Comparison of ENCODE assay signal across 9 mouse cellular contexts in genomic region chr8:18345322-18345721, GRCm38 (mm10).
DNase-seq lines count a peak whose midpoint lies in the region; ATAC-seq and TF ChIP-seq lines count a peak whose summit lies in the region.
"Had no signal": no experiment of that assay in that cellular context is flagged by ENCODE, and none has a peak within 500 bp of the region (broad histone marks: within the 10 kb centered on the region; RNA-seq: fewer than 3 reads in every experiment).

No protein-coding gene starts in this region.

- H3K4me3 ChIP-seq in intestine, postnatal 0 days (ENCODE audit: low read depth, low read length) = no peak overlapping the region
- no peak overlapping the region for H3K4me3 ChIP-seq in intestine, embryonic 15.5 days (replicated peaks)
- no peak overlapping the region for H3K4me3 ChIP-seq in hindbrain, embryonic 14.5 days (replicated peaks; ENCODE audit: low read length)
- no peak overlapping the region for H3K4me3 ChIP-seq in midbrain, postnatal 0 days (ENCODE audit: low read depth, low read length)
- H3K4me3 ChIP-seq: embryonic facial prominence, embryonic 13.5 days had no signal

- H3K9me3 ChIP-seq in intestine, postnatal 0 days (ENCODE audit: control insufficient read depth) = no peaks in the 10 kb centered on the region
- no peaks in the 10 kb centered on the region for H3K9me3 ChIP-seq in intestine, embryonic 15.5 days
- H3K9me3 ChIP-seq in hindbrain, embryonic 14.5 days (ENCODE audit: control insufficient read depth, low read length) = no peaks in the 10 kb centered on the region
- H3K9me3 ChIP-seq in midbrain, postnatal 0 days (ENCODE audit: low read length) = no peaks in the 10 kb centered on the region
- H3K9me3 ChIP-seq: embryonic facial prominence, embryonic 13.5 days had no signal

- no peaks in the 10 kb centered on the region for H3K4me1 ChIP-seq in intestine, postnatal 0 days (replicated peaks; ENCODE audit: control insufficient read depth, insufficient read depth, low read length)
- no peaks in the 10 kb centered on the region for H3K4me1 ChIP-seq in intestine, embryonic 15.5 days (replicated peaks)
- H3K4me1 ChIP-seq in hindbrain, embryonic 14.5 days (replicated peaks; ENCODE audit: control insufficient read depth, insufficient read depth, low read length) = no peaks in the 10 kb centered on the region
- H3K4me1 ChIP-seq in midbrain, postnatal 0 days (ENCODE audit: insufficient read depth, low read length) = no peaks in the 10 kb centered on the region
- H3K4me1 ChIP-seq: embryonic facial prominence, embryonic 13.5 days had no signal

- TF ChIP-seq CTCF in intestine, postnatal 0 days (IDR thresholded peaks at IDR 0.05; ENCODE audit: low read depth) = peak; percentile 80
- peak; percentile 97 for TF ChIP-seq CTCF in midbrain, postnatal 0 days (IDR thresholded peaks at IDR 0.05)

- H3K36me3 ChIP-seq in intestine, postnatal 0 days (ENCODE audit: control insufficient read depth, insufficient read depth) = no peaks in the 10 kb centered on the region
- no peaks in the 10 kb centered on the region for H3K36me3 ChIP-seq in intestine, embryonic 15.5 days
- no peaks in the 10 kb centered on the region for H3K36me3 ChIP-seq in hindbrain, embryonic 14.5 days (replicated peaks; ENCODE audit: control insufficient read depth, insufficient read depth)
- no peaks in the 10 kb centered on the region for H3K36me3 ChIP-seq in midbrain, postnatal 0 days (ENCODE audit: insufficient read depth, low read length)
- H3K36me3 ChIP-seq: embryonic facial prominence, embryonic 13.5 days had no signal

- no peak for ATAC-seq in intestine, postnatal 0 days
- no peak for ATAC-seq in intestine, embryonic 15.5 days
- ATAC-seq in hindbrain, embryonic 14.5 days (ENCODE audit: low FRiP score) = peak; percentile 79; the same call in 1 of the 2 replicates
- ATAC-seq in midbrain, postnatal 0 days (ENCODE audit: low FRiP score) = peak; percentile 76; the same call in 1 of the 2 replicates

- H3K27me3 ChIP-seq in intestine, postnatal 0 days (replicated peaks; ENCODE audit: control insufficient read depth, insufficient read depth, low read length) = no peaks in the 10 kb centered on the region
- no peaks in the 10 kb centered on the region for H3K27me3 ChIP-seq in intestine, embryonic 15.5 days (replicated peaks)
- H3K27me3 ChIP-seq in hindbrain, embryonic 14.5 days (ENCODE audit: control insufficient read depth, insufficient read depth, low read length) = no peaks in the 10 kb centered on the region
- H3K27me3 ChIP-seq in midbrain, postnatal 0 days (ENCODE audit: insufficient read depth, low read length) = no peaks in the 10 kb centered on the region
- H3K27me3 ChIP-seq: embryonic facial prominence, embryonic 13.5 days had no signal

- WGBS in intestine, postnatal 0 days = 33% methylated on average over 6 of the region's 6 CpGs
- 32% methylated on average over 6 of the region's 6 CpGs for WGBS in intestine, embryonic 15.5 days
- 23% methylated on average over 6 of the region's 6 CpGs for WGBS in hindbrain, embryonic 14.5 days
- 18% methylated on average over 6 of the region's 6 CpGs for WGBS in midbrain, postnatal 0 days

- peak; percentile 35 for DNase-seq in adrenal gland, postnatal 25 days
- peak; percentile 42 for DNase-seq in embryo, embryonic 9.5 days (ENCODE audit: extremely low spot score)
- DNase-seq in hindbrain, embryonic 14.5 days (ENCODE audit: low spot score) = peak; percentile 81
- DNase-seq in layer of hippocampus, postnatal 36 days = peak; percentile 23 to 27
- peak; percentile 87 for DNase-seq in midbrain, postnatal 0 days (ENCODE audit: low spot score)
- DNase-seq in spleen, adult 18-20 months = no peak

- H3K27ac ChIP-seq in intestine, postnatal 0 days (ENCODE audit: low read depth, low read length) = no peak overlapping the region
- no peak overlapping the region for H3K27ac ChIP-seq in intestine, embryonic 15.5 days
- H3K27ac ChIP-seq in hindbrain, embryonic 14.5 days = no peak overlapping the region
- no peak overlapping the region for H3K27ac ChIP-seq in midbrain, postnatal 0 days (ENCODE audit: low read depth, low read length)
- H3K27ac ChIP-seq: embryonic facial prominence, embryonic 13.5 days had no signal

- H3K9ac ChIP-seq in intestine, postnatal 0 days (ENCODE audit: low read depth, low read length) = no peak overlapping the region
- no peak overlapping the region for H3K9ac ChIP-seq in intestine, embryonic 15.5 days
- H3K9ac ChIP-seq in hindbrain, embryonic 14.5 days = no peak overlapping the region
- H3K9ac ChIP-seq in midbrain, postnatal 0 days (replicated peaks; ENCODE audit: low read length, poor library complexity, severe bottlenecking) = no peak overlapping the region
- H3K9ac ChIP-seq: embryonic facial prominence, embryonic 13.5 days had no signal

- H3K4me2 ChIP-seq in intestine, postnatal 0 days (replicated peaks; ENCODE audit: low read depth) = no peak overlapping the region
- no peak overlapping the region for H3K4me2 ChIP-seq in intestine, embryonic 15.5 days (replicated peaks)
- H3K4me2 ChIP-seq in hindbrain, embryonic 14.5 days (replicated peaks) = no peak overlapping the region
- H3K4me2 ChIP-seq in midbrain, postnatal 0 days (ENCODE audit: low read depth, low read length, poor library complexity, severe bottlenecking) = no peak overlapping the region
- H3K4me2 ChIP-seq: embryonic facial prominence, embryonic 13.5 days had no signal

Comparison
In these comparisons a context has a peak if more than half of its experiments do, and no peak if none do; other contexts are left out.
1. ATAC-seq: peak in hindbrain, embryonic 14.5 days (single experiment) and midbrain, postnatal 0 days (single experiment); none in intestine, postnatal 0 days (single experiment) and intestine, embryonic 15.5 days (single experiment).
2. DNase-seq: peak in adrenal gland, postnatal 25 days (single experiment), embryo, embryonic 9.5 days (single experiment), hindbrain, embryonic 14.5 days (single experiment), layer of hippocampus, postnatal 36 days (2 of 2) and midbrain, postnatal 0 days (single experiment); none in spleen, adult 18-20 months (0 of 2).